Mouse (Mus musculus) liver, embryonic 13.5 days (tissue): ENCODE data around the gene Gm47429. TPM values are rescaled to one million over a fixed set of nuclear protein-coding genes. Genes with fewer than 3 reads are reported as not detected.
A peak's percentile ranks its signal among the peaks of the same experiment; 100 is the strongest.
"Not testable (repeated sequence)": the region's sequence is repeated elsewhere in the genome, so short reads cannot be mapped to it uniquely, and the experiment has no call there.

Source experiments
- ATAC-seq: fragments of 200-750 bp; cut with Nextera tagmentation; 2 replicates; pipeline ENCODE4 v1.8.0; 2017; ENCODE audit warnings: low read depth, mild to moderate bottlenecking, moderate number of reproducible peaks, moderate library complexity
- DNase-seq: peaks from one replicate; pipeline ENCODE4 v3.0.0; 2022
- H3K27ac ChIP-seq: fragments of 300-500 bp; sonication (generic); 2 replicates; pipeline ENCODE4 v1.5.1; 2015; ENCODE audit warnings: moderate library complexity, mild to moderate bottlenecking, inconsistent platforms
- H3K27me3 ChIP-seq: fragments of 300-500 bp; sonication (generic); 2 replicates; pipeline ENCODE4 v1.6.1; 2015; ENCODE audit warnings: mild to moderate bottlenecking, inconsistent platforms
- H3K36me3 ChIP-seq: fragments of 300-500 bp; sonication (generic); 2 replicates; pipeline ENCODE4 v1.6.1; 2015; ENCODE audit warnings: mild to moderate bottlenecking, inconsistent platforms
- H3K4me1 ChIP-seq: fragments of 300-500 bp; sonication (generic); replicated peaks from 2 replicates; pipeline ENCODE4 v1.6.1; 2015; ENCODE audit warnings: inconsistent platforms
- H3K4me2 ChIP-seq: fragments of 300-500 bp; sonication (generic); 2 replicates; pipeline ENCODE4 v1.6.1; 2015; ENCODE audit warnings: inconsistent platforms, mild to moderate bottlenecking, moderate library complexity
- H3K4me3 ChIP-seq: fragments of 300-500 bp; sonication (generic); replicated peaks from 2 replicates; pipeline ENCODE4 v1.5.1; 2015; ENCODE audit warnings: mild to moderate bottlenecking, inconsistent platforms
- H3K9ac ChIP-seq: fragments of 300-500 bp; sonication (generic); 2 replicates; pipeline ENCODE4 v1.6.1; 2015; ENCODE audit warnings: mild to moderate bottlenecking, inconsistent platforms
- H3K9me3 ChIP-seq: fragments of 300-500 bp; sonication (generic); replicated peaks from 2 replicates; pipeline ENCODE4 v1.6.1; 2016; ENCODE audit warnings: inconsistent platforms
- WGBS: fragments of 180-500 bp; shearing (Covaris S2); methylation state at CpG from one replicate; pipeline ENCODE4 v1.1.7; 2015; ENCODE audit not compliant: insufficient replicate concordance; 5-methylcytosine and 5-hydroxymethylcytosine counted together
- polyA plus RNA-seq: library from polyadenylated mRNA; unstranded; fragments of >200 nt; fragmentation: Nextera tagmentation; extraction: Ambion mirVana; gene quantifications from 2 replicates; pipeline ENCODE4 v1.2.1, GENCODE M21; 2015

Gene Gm47429
- polyA plus RNA-seq: not detected in 2 replicates

- WGBS: 61% methylated on average over 2 of the region's 2 CpGs
- H3K36me3 ChIP-seq: no peaks in the 10 kb centered on the region
- H3K9ac ChIP-seq: no peak within 1 kb of the TSS
- no peak within 1 kb of the TSS for H3K4me2 ChIP-seq
- H3K4me3 ChIP-seq: no peak within 1 kb of the TSS
- ATAC-seq (no peak), DNase-seq (no peak)
- no peak within 1 kb of the TSS for H3K27ac ChIP-seq
- no peaks in the 10 kb centered on the region for H3K4me1 ChIP-seq
- H3K27me3 ChIP-seq: no peaks in the 10 kb centered on the region
- H3K9me3 ChIP-seq: no peaks in the 10 kb centered on the region
Measured at GRCm38 (mm10) chr13:50443812-50444211, at the start of gene Gm47429. TSS of gene Gm47429 (minus strand) at chr13:50443912.

- H3K27me3 ChIP-seq, H3K9me3 ChIP-seq, DNase-seq, H3K9ac ChIP-seq, H3K4me1 ChIP-seq, H3K36me3 ChIP-seq, ATAC-seq, H3K27ac ChIP-seq, H3K4me3 ChIP-seq, H3K4me2 ChIP-seq: not testable (repeated sequence)
Measured at GRCm38 (mm10) chr13:50488510-50488909, 44.8 kb upstream of the Gm47429 start.

GRCm38 (mm10) chr13:50467007-50467406 is 23.3 kb upstream of the Gm47429 start, which contains the start of gene Nutm2:
TSS of gene Nutm2 (plus strand) at chr13:50467307.
- no peak within 1 kb of the TSS for H3K9ac ChIP-seq
- H3K36me3 ChIP-seq: no peaks in the 10 kb centered on the region
- no peaks in the 10 kb centered on the region for H3K9me3 ChIP-seq
- no peaks in the 10 kb centered on the region for H3K4me1 ChIP-seq
- WGBS: 54% methylated on average over 4 of the region's 4 CpGs
- H3K4me3 ChIP-seq: no peak within 1 kb of the TSS
- no peak within 1 kb of the TSS for H3K27ac ChIP-seq
- H3K27me3 ChIP-seq: no peaks in the 10 kb centered on the region
- H3K4me2 ChIP-seq: no peak within 1 kb of the TSS
- DNase-seq (no peak), ATAC-seq (no peak)

GRCm38 (mm10) chr13:50464621-50465562 is 21.2 kb upstream of the Gm47429 start:
- no peak for ATAC-seq
- 33% methylated on average over 27 of the region's 27 CpGs for WGBS
- Histone ChIP-seq H3K4me1 (no peaks in the 10 kb centered on the region), H3K4me2 (peak overlapping the region; percentile 26), H3K9ac (no peak overlapping the region), H3K36me3 (no peaks in the 10 kb centered on the region), H3K27ac (no peak overlapping the region), H3K4me3 (no peak overlapping the region), H3K27me3 (no peaks in the 10 kb centered on the region), H3K9me3 (no peaks in the 10 kb centered on the region)
- DNase-seq: no peak

- ATAC-seq, H3K4me2 ChIP-seq, H3K4me3 ChIP-seq, H3K4me1 ChIP-seq, H3K27me3 ChIP-seq, H3K9me3 ChIP-seq, H3K27ac ChIP-seq, H3K36me3 ChIP-seq, DNase-seq, H3K9ac ChIP-seq: not testable (repeated sequence)
- 52% methylated on average over 2 of the region's 2 CpGs for WGBS
Measured at GRCm38 (mm10) chr13:50460433-50460832, 16.7 kb upstream of the Gm47429 start.

GRCm38 (mm10) chr13:50453426-50453825 is 9.7 kb upstream of the Gm47429 start:
- Histone ChIP-seq H3K27ac (no peak overlapping the region), H3K27me3 (no peaks in the 10 kb centered on the region), H3K9me3 (no peaks in the 10 kb centered on the region), H3K4me1 (no peaks in the 10 kb centered on the region), H3K9ac (no peak overlapping the region), H3K4me2 (no peak overlapping the region), H3K4me3 (no peak overlapping the region), H3K36me3 (no peaks in the 10 kb centered on the region)
- ATAC-seq (no peak), DNase-seq (no peak)
- WGBS: 25% methylated on average over 4 of the region's 4 CpGs

- H3K27me3 ChIP-seq, H3K4me1 ChIP-seq, DNase-seq, H3K9me3 ChIP-seq, H3K9ac ChIP-seq, H3K4me2 ChIP-seq, ATAC-seq, H3K36me3 ChIP-seq, H3K4me3 ChIP-seq, H3K27ac ChIP-seq: not testable (repeated sequence)
- WGBS: 42% methylated on average over 9 of the region's 9 CpGs
Measured at GRCm38 (mm10) chr13:50452266-50452665, 8.6 kb upstream of the Gm47429 start.

- Histone ChIP-seq H3K27me3 (no peaks in the 10 kb centered on the region), H3K4me2 (no peak overlapping the region), H3K36me3 (no peaks in the 10 kb centered on the region), H3K4me3 (no peak overlapping the region), H3K9ac (no peak overlapping the region), H3K4me1 (no peaks in the 10 kb centered on the region), H3K9me3 (no peaks in the 10 kb centered on the region), H3K27ac (no peak overlapping the region)
- WGBS: 57% methylated on average over 4 of the region's 4 CpGs
- DNase-seq (no peak), ATAC-seq (no peak)
Measured at GRCm38 (mm10) chr13:50445261-50445660, 1.5 kb upstream of the Gm47429 start.

- WGBS: 65% methylated on average over 4 of the region's 4 CpGs
- no peaks in the 10 kb centered on the region for H3K4me1 ChIP-seq
- peak; percentile 58 for ATAC-seq
Measured at GRCm38 (mm10) chr13:50426686-50427085, 17.0 kb downstream of the Gm47429 start.

GRCm38 (mm10) chr13:50424517-50424916 is 19.2 kb downstream of the Gm47429 start:
- no peak overlapping the region for H3K9ac ChIP-seq
- no peak overlapping the region for H3K4me3 ChIP-seq
- H3K4me2 ChIP-seq: no peak overlapping the region
- no peak overlapping the region for H3K27ac ChIP-seq
- H3K27me3 ChIP-seq: no peaks in the 10 kb centered on the region
- no peak for DNase-seq
- no peaks in the 10 kb centered on the region for H3K4me1 ChIP-seq
- H3K36me3 ChIP-seq: peaks cover 11% of the 10 kb centered on the region
- no peaks in the 10 kb centered on the region for H3K9me3 ChIP-seq
- ATAC-seq: no peak
- WGBS: 57% methylated on average over 2 of the region's 2 CpGs

More at GRCm38 (mm10) chr13:50426686-50427085, 17.0 kb downstream of the Gm47429 start:
- no peak for DNase-seq
- no peaks in the 10 kb centered on the region for H3K9me3 ChIP-seq
- H3K27ac ChIP-seq: no peak overlapping the region; the same call in 1 of the 2 replicates
- H3K27me3 ChIP-seq: no peaks in the 10 kb centered on the region
- H3K36me3 ChIP-seq: peaks cover 13% of the 10 kb centered on the region
- no peak overlapping the region for H3K9ac ChIP-seq
- no peak overlapping the region for H3K4me2 ChIP-seq
- H3K4me3 ChIP-seq: no peak overlapping the region

GRCm38 (mm10) chr13:50423625-50424209 is 20.0 kb downstream of the Gm47429 start:
- no peak overlapping the region for H3K27ac ChIP-seq
- ATAC-seq (no peak), DNase-seq (no peak)
- H3K4me2 ChIP-seq: no peak overlapping the region
- no peak overlapping the region for H3K4me3 ChIP-seq
- H3K27me3 ChIP-seq: no peaks in the 10 kb centered on the region
- 79% methylated on average over 8 of the region's 8 CpGs for WGBS
- H3K4me1 ChIP-seq: peaks cover under 1% of the 10 kb centered on the region; the same call in 1 of the 2 replicates
- no peak overlapping the region for H3K9ac ChIP-seq
- H3K36me3 ChIP-seq: peaks cover 10% of the 10 kb centered on the region
- H3K9me3 ChIP-seq: no peaks in the 10 kb centered on the region
